Mouse (Mus musculus): ENCODE measurements at regions not wholly inside any gene's neighbourhood (a gene's known extent, or its start where the extent isn't known, plus 50 kb on each side); places are given as distances from the start of the nearest gene placed in this dataset.

DNA sequence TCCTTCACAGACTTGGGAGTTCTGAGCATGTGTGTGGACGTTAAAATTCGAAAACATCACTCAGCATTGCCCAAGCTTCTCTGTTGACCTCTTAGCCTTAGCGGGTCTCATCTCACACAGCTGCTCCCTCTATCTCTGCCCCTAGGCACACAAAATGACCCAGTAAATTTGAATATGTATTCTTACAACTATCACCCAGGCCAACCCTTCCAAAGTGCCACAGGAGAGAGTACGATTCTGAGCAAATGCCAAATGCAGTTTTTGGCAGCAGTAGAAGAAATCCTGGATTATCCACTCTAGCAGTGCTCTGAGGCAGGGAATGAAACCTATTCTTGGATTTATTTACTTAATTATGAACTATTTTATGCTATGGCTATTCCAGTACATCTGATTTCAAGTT is 246.6 kb upstream of the Slc24a5 start:
- H3K27ac ChIP-seq (ENCODE audit: insufficient read depth, low read depth, low read length, poor library complexity, severe bottlenecking): no peak overlapping the region
- H3K4me1 ChIP-seq (ENCODE audit: control insufficient read depth in 2 of 2, insufficient read depth in 2 of 2, low read length in 2 of 2, poor library complexity in 1 of 2): no peaks in the 10 kb centered on the region
- no peaks in the 10 kb centered on the region for H3K9me3 ChIP-seq (ENCODE audit: control insufficient read depth, insufficient read depth, low read depth, low read length)
- no peak for DNase-seq (ENCODE audit: low read depth, low spot score)
- no peaks in the 10 kb centered on the region for H3K36me3 ChIP-seq (ENCODE audit: control insufficient read depth, insufficient read depth, low read length, poor library complexity, severe bottlenecking)
- in situ Hi-C loops (cut with MboI; ENCODE audit: low sequenced_read_pairs in 2 of 2, unreplicated experiment in 2 of 2): no loop called here
- TF ChIP-seq ZC3H11A (IDR thresholded peaks at IDR 0.05; ENCODE audit: borderline replicate concordance, low read depth, low read length) (no peak), MAFK (IDR thresholded peaks at IDR 0.05; ENCODE audit: insufficient read depth, low read depth, low read length) (no peak), ZNF384 (IDR thresholded peaks at IDR 0.05; ENCODE audit: low read depth, low read length) (no peak), HCFC1 (IDR thresholded peaks at IDR 0.05; ENCODE audit: borderline replicate concordance, insufficient read depth, low read length) (no peak)
- H3K4me3 ChIP-seq (ENCODE audit: insufficient read depth in 1 of 2, low read depth in 1 of 2, low read length in 2 of 2, poor library complexity in 1 of 2, severe bottlenecking in 1 of 2): no peak overlapping the region
- no peak overlapping the region for H3K9ac ChIP-seq (ENCODE audit: insufficient read depth, low read depth, low read length, poor library complexity, severe bottlenecking)

DNA sequence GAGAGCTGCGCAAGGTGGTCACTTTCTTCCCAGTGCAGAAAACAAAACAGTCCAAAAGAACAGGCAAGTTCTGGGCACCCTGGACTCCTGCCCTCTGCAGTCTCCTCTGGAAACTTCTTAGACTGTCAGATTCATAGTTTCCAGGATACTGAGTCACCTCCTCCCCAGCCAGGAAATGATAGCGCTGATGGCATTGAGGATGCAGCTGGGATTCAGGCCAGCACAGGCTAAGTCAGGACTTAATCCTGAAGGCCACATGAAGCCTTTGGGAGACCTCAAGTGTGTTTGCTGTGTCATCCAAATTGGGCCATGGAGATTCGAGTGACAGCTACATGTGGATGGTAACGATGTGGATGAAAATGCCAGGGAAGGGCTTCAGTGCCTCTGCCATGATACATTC is 219.1 kb upstream of the Slc24a5 start:
- H3K4me3 ChIP-seq (ENCODE audit: insufficient read depth in 1 of 2, low read depth in 1 of 2, low read length in 2 of 2, poor library complexity in 1 of 2, severe bottlenecking in 1 of 2): no peak overlapping the region
- TF ChIP-seq CHD2 (IDR thresholded peaks at IDR 0.05; ENCODE audit: low read depth, low read length) (no peak), ZC3H11A (IDR thresholded peaks at IDR 0.05; ENCODE audit: borderline replicate concordance, low read depth, low read length) (no peak), MAFK (IDR thresholded peaks at IDR 0.05; ENCODE audit: insufficient read depth, low read depth, low read length) (no peak)
- in situ Hi-C loops (cut with MboI; ENCODE audit: low sequenced_read_pairs in 2 of 2, unreplicated experiment in 2 of 2): no loop called here
- no peaks in the 10 kb centered on the region for H3K36me3 ChIP-seq (ENCODE audit: control insufficient read depth, insufficient read depth, low read length, poor library complexity, severe bottlenecking)
- no peak overlapping the region for H3K9ac ChIP-seq (ENCODE audit: insufficient read depth, low read depth, low read length, poor library complexity, severe bottlenecking)
- H3K27ac ChIP-seq (ENCODE audit: insufficient read depth, low read depth, low read length, poor library complexity, severe bottlenecking): no peak overlapping the region
- no peaks in the 10 kb centered on the region for H3K9me3 ChIP-seq (ENCODE audit: control insufficient read depth, insufficient read depth, low read depth, low read length)
- H3K4me1 ChIP-seq (ENCODE audit: control insufficient read depth in 2 of 2, insufficient read depth in 2 of 2, low read length in 2 of 2, poor library complexity in 1 of 2): no peaks in the 10 kb centered on the region
- DNase-seq (ENCODE audit: low read depth, low spot score): no peak

DNA sequence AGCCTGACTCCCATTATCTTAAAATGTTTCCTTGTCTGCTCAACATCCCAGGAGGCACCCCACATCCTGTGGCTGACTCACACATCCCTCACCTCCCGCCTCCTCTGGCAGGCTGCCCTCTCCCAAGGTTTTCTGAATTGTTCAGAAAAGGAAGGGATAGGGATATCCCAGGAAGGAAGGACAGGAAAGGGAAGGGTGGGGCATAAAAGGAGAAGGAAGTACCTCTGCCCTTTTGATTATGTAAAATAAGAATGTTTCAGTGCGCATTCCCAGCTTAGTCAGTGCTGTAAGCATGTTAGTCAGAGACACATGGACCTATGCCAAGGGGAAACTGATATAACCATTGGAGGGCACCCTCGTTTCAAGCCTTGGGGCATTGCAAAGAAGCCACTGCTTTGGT is 209.4 kb upstream of the Slc24a5 start:
- Histone ChIP-seq H3K36me3 (ENCODE audit: control insufficient read depth, insufficient read depth, low read length, poor library complexity, severe bottlenecking) (no peaks in the 10 kb centered on the region), H3K4me3 (ENCODE audit: insufficient read depth in 1 of 2, low read depth in 1 of 2, low read length in 2 of 2, poor library complexity in 1 of 2, severe bottlenecking in 1 of 2) (no peak overlapping the region), H3K9me3 (ENCODE audit: control insufficient read depth, insufficient read depth, low read depth, low read length) (no peaks in the 10 kb centered on the region), H3K9ac (ENCODE audit: insufficient read depth, low read depth, low read length, poor library complexity, severe bottlenecking) (no peak overlapping the region), H3K27ac (ENCODE audit: insufficient read depth, low read depth, low read length, poor library complexity, severe bottlenecking) (no peak overlapping the region), H3K4me1 (ENCODE audit: control insufficient read depth in 2 of 2, insufficient read depth in 2 of 2, low read length in 2 of 2, poor library complexity in 1 of 2) (no peaks in the 10 kb centered on the region)
- in situ Hi-C loops (cut with MboI; ENCODE audit: low sequenced_read_pairs in 2 of 2, unreplicated experiment in 2 of 2): no loop called here
- DNase-seq (ENCODE audit: low read depth, low spot score): no peak
- TF ChIP-seq CHD2 (IDR thresholded peaks at IDR 0.05; ENCODE audit: low read depth, low read length): no peak
- TF ChIP-seq ZNF384 (IDR thresholded peaks at IDR 0.05; ENCODE audit: low read depth, low read length): no peak
- TF ChIP-seq MAFK (IDR thresholded peaks at IDR 0.05; ENCODE audit: insufficient read depth, low read depth, low read length): no peak
- TF ChIP-seq ZC3H11A (IDR thresholded peaks at IDR 0.05; ENCODE audit: borderline replicate concordance, low read depth, low read length): no peak
- no peak for TF ChIP-seq HCFC1 (IDR thresholded peaks at IDR 0.05; ENCODE audit: borderline replicate concordance, insufficient read depth, low read length)

DNA sequence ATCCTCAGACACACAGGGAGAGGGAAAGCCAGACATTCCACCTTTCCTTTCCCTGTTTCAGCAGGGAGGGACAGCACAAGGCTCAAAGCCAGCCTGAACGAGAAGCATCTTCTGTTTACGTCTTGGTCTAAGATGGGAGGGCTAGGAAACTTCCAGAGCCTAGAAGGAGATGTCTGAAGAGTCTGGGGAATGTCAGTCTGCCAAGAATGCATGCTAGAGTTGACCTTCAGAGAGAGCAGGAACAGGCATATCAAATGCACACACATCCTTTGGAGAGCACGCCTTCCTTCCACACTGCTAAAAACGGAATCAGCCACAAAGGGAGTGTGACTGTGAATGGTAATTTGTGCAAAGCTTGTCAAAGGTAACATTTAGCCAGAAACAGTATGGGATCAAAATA is 179.7 kb upstream of the Slc24a5 start:
- no peak overlapping the region for H3K9ac ChIP-seq (ENCODE audit: insufficient read depth, low read depth, low read length, poor library complexity, severe bottlenecking)
- DNase-seq (ENCODE audit: low read depth, low spot score): no peak
- in situ Hi-C loops (cut with MboI; ENCODE audit: low sequenced_read_pairs in 2 of 2, unreplicated experiment in 2 of 2): no loop called here
- H3K4me3 ChIP-seq (ENCODE audit: insufficient read depth in 1 of 2, low read depth in 1 of 2, low read length in 2 of 2, poor library complexity in 1 of 2, severe bottlenecking in 1 of 2): no peak overlapping the region
- no peak for TF ChIP-seq HCFC1 (IDR thresholded peaks at IDR 0.05; ENCODE audit: borderline replicate concordance, insufficient read depth, low read length)
- no peak for TF ChIP-seq CHD2 (IDR thresholded peaks at IDR 0.05; ENCODE audit: low read depth, low read length)
- TF ChIP-seq ZNF384 (IDR thresholded peaks at IDR 0.05; ENCODE audit: low read depth, low read length): no peak
- no peak for TF ChIP-seq MAFK (IDR thresholded peaks at IDR 0.05; ENCODE audit: insufficient read depth, low read depth, low read length)
- TF ChIP-seq ZC3H11A (IDR thresholded peaks at IDR 0.05; ENCODE audit: borderline replicate concordance, low read depth, low read length): no peak
- no peaks in the 10 kb centered on the region for H3K9me3 ChIP-seq (ENCODE audit: control insufficient read depth, insufficient read depth, low read depth, low read length)
- no peak overlapping the region for H3K27ac ChIP-seq (ENCODE audit: insufficient read depth, low read depth, low read length, poor library complexity, severe bottlenecking)
- no peaks in the 10 kb centered on the region for H3K36me3 ChIP-seq (ENCODE audit: control insufficient read depth, insufficient read depth, low read length, poor library complexity, severe bottlenecking)
- H3K4me1 ChIP-seq (ENCODE audit: control insufficient read depth in 2 of 2, insufficient read depth in 2 of 2, low read length in 2 of 2, poor library complexity in 1 of 2): no peaks in the 10 kb centered on the region

DNA sequence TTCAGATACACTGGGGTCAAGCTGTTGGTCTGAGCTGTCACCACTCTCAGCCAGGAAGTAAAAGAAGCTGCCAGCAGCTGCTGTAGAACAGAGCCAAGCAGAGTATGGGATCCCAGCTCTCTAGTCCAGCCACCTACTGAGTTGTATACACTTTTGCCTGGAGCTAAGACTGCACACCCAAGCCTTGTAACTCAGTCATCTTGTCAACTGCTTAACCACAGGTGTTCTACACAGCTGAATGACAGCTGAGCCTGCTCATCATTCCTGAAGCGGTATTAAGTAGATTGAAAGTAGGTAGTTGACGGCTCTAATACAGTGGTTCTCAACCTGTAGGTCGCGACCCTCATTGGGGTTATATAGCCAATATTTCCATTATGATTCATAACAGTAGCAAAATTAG is 172.9 kb upstream of the Slc24a5 start:
- no peak for DNase-seq (ENCODE audit: low read depth, low spot score)
- H3K4me3 ChIP-seq (ENCODE audit: insufficient read depth in 1 of 2, low read depth in 1 of 2, low read length in 2 of 2, poor library complexity in 1 of 2, severe bottlenecking in 1 of 2): no peak overlapping the region
- H3K36me3 ChIP-seq (ENCODE audit: control insufficient read depth, insufficient read depth, low read length, poor library complexity, severe bottlenecking): no peaks in the 10 kb centered on the region
- TF ChIP-seq CHD2 (IDR thresholded peaks at IDR 0.05; ENCODE audit: low read depth, low read length): no peak
- no peak for TF ChIP-seq ZNF384 (IDR thresholded peaks at IDR 0.05; ENCODE audit: low read depth, low read length)
- no peak for TF ChIP-seq MAFK (IDR thresholded peaks at IDR 0.05; ENCODE audit: insufficient read depth, low read depth, low read length)
- no peak for TF ChIP-seq ZC3H11A (IDR thresholded peaks at IDR 0.05; ENCODE audit: borderline replicate concordance, low read depth, low read length)
- TF ChIP-seq HCFC1 (IDR thresholded peaks at IDR 0.05; ENCODE audit: borderline replicate concordance, insufficient read depth, low read length): no peak
- in situ Hi-C loops (cut with MboI; ENCODE audit: low sequenced_read_pairs in 2 of 2, unreplicated experiment in 2 of 2): no loop called here
- no peak overlapping the region for H3K27ac ChIP-seq (ENCODE audit: insufficient read depth, low read depth, low read length, poor library complexity, severe bottlenecking)
- H3K9ac ChIP-seq (ENCODE audit: insufficient read depth, low read depth, low read length, poor library complexity, severe bottlenecking): no peak overlapping the region
- H3K9me3 ChIP-seq (ENCODE audit: control insufficient read depth, insufficient read depth, low read depth, low read length): no peaks in the 10 kb centered on the region
- H3K4me1 ChIP-seq (ENCODE audit: control insufficient read depth in 2 of 2, insufficient read depth in 2 of 2, low read length in 2 of 2, poor library complexity in 1 of 2): no peaks in the 10 kb centered on the region

All from ES-E14 (cell line).